Mouse (Mus musculus): ENCODE results near the gene Ccdc88b. TPM values are rescaled to one million over a fixed set of nuclear protein-coding genes. Genes with fewer than 3 reads are reported as not detected.
"Not testable (repeated sequence)": the region's sequence is repeated elsewhere in the genome, so short reads cannot be mapped to it uniquely, and the experiment has no call there.

Gene Ccdc88b
- total RNA-seq (2021) (1 to 10 TPM; 1.9 to 2.1 TPM), polyA plus RNA-seq (2012; rRNA removed) (3.2 and 4.3 TPM in 2 replicates)
- long read RNA-seq, full-length matches to known transcripts: 1 of 2 reads
- long read RNA-seq, partial matches to known transcripts: 1 of 2 reads
- long read RNA-seq, other reads (novel, unspliced or antisense): 0 of 2 reads

- no peak for DNase-seq
These were observed at the start of gene Ccdc88b for GRCm38 (mm10) chr19:6858031-6858430. Ccdc88b (minus strand) TSS chr19:6858211.

GRCm38 (mm10) chr19:6907094-6907493, 49.1 kb upstream of the Ccdc88b start:
- DNase-seq: no peak

GRCm38 (mm10) chr19:6906199-6906598, 48.2 kb upstream of the Ccdc88b start:
- DNase-seq: no peak

GRCm38 (mm10) chr19:6905498-6906159, 47.6 kb upstream of the Ccdc88b start:
- no peak for DNase-seq

GRCm38 (mm10) chr19:6904846-6905245, 46.8 kb upstream of the Ccdc88b start:
- no peak for DNase-seq

- no peak for DNase-seq
These were observed 45.0 kb upstream of the Ccdc88b start for GRCm38 (mm10) chr19:6903031-6903430.

GRCm38 (mm10) chr19:6899641-6900040, 41.6 kb upstream of the Ccdc88b start:
- no peak for DNase-seq

- DNase-seq: not testable (repeated sequence)
These were observed 37.7 kb upstream of the Ccdc88b start for GRCm38 (mm10) chr19:6895608-6896305.

- DNase-seq: no peak
These were observed 35.9 kb upstream of the Ccdc88b start for GRCm38 (mm10) chr19:6893731-6894451.

- no peak for DNase-seq
These were observed 34.5 kb upstream of the Ccdc88b start for GRCm38 (mm10) chr19:6892512-6892911.

- DNase-seq: no peak
These were observed 20.0 kb upstream of the Ccdc88b start for GRCm38 (mm10) chr19:6877965-6878364.

- no peak for DNase-seq
These were observed 18.8 kb upstream of the Ccdc88b start for GRCm38 (mm10) chr19:6876799-6877198.

- no peak for DNase-seq
These were observed 17.8 kb upstream of the Ccdc88b start for GRCm38 (mm10) chr19:6875834-6876233.

- DNase-seq: no peak
These were observed 16.2 kb upstream of the Ccdc88b start for GRCm38 (mm10) chr19:6874257-6874656.

GRCm38 (mm10) chr19:6872701-6873100, 14.7 kb upstream of the Ccdc88b start:
- no peak for DNase-seq

GRCm38 (mm10) chr19:6871574-6872271, 13.7 kb upstream of the Ccdc88b start:
- DNase-seq: peak; percentile 10

- DNase-seq: peak; percentile 78
These were observed 11.3 kb upstream of the Ccdc88b start for GRCm38 (mm10) chr19:6869355-6869754.

- DNase-seq: no peak
These were observed 3.4 kb upstream of the Ccdc88b start for GRCm38 (mm10) chr19:6861451-6861850.

GRCm38 (mm10) chr19:6860706-6861105, 2.7 kb upstream of the Ccdc88b start:
- no peak for DNase-seq

- no peak for DNase-seq
These were observed 2.0 kb upstream of the Ccdc88b start for GRCm38 (mm10) chr19:6859971-6860370.

GRCm38 (mm10) chr19:6859032-6859651, 1.1 kb upstream of the Ccdc88b start:
- no peak for DNase-seq

Data from adrenal gland, adult 2 months (tissue).